Mouse (Mus musculus): Measurements from ENCODE around the gene Kat5.
A peak's percentile ranks its signal among the peaks of the same experiment; 100 is the strongest.

Kat5 gene

GRCm38 (mm10) chr19:5609547-5610404, at the start of gene Kat5:
Gene Kat5 (minus strand): TSS chr19:5610237.
- DNase-seq (ENCODE audit: low read depth, low spot score) = peak; percentile 92

- no peak for DNase-seq (ENCODE audit: low read depth, low spot score)
Measured at GRCm38 (mm10) chr19:5654720-5655298, 44.8 kb upstream of the Kat5 start.

DNA sequence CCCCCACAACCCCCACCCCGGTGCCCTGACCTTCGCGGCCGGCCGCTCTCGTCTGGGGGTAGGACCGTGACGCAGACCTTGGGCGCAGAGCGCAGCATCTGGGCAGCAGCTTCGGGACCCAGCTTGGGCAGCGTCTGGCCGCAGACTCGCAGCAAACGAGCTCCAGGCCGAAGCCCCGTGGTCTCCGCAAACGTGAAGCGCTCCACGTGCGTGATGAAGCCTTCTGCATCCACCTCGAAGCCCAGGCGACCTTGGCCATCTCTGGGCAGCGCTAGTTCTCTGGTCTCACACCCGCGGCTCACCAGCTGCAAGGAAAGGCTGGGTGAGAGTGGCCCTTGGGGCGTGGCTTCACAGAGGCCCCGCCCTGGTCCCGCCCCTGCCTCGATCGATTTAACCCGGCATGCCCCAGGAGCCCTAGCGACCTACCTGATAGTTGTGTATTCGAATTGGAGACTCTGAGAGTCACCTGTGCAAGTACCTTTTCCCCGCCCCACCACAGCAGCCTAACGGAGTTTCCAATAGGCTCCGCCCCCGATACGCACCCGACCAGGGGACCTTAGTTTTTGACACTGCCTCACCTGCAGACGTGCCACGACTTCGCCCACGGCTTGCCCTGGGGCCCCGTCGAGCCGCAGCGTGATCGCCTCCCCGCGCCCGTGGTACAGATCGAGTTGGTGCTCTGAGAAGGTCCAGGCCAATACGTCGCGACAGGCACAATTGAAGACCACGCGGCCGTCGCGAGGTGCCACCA, 44.1 kb upstream of the Kat5 start:
- DNase-seq (ENCODE audit: low read depth, low spot score) = no peak

- no peak for DNase-seq (ENCODE audit: low read depth, low spot score)
Measured at GRCm38 (mm10) chr19:5652570-5652969, 42.5 kb upstream of the Kat5 start.

DNA sequence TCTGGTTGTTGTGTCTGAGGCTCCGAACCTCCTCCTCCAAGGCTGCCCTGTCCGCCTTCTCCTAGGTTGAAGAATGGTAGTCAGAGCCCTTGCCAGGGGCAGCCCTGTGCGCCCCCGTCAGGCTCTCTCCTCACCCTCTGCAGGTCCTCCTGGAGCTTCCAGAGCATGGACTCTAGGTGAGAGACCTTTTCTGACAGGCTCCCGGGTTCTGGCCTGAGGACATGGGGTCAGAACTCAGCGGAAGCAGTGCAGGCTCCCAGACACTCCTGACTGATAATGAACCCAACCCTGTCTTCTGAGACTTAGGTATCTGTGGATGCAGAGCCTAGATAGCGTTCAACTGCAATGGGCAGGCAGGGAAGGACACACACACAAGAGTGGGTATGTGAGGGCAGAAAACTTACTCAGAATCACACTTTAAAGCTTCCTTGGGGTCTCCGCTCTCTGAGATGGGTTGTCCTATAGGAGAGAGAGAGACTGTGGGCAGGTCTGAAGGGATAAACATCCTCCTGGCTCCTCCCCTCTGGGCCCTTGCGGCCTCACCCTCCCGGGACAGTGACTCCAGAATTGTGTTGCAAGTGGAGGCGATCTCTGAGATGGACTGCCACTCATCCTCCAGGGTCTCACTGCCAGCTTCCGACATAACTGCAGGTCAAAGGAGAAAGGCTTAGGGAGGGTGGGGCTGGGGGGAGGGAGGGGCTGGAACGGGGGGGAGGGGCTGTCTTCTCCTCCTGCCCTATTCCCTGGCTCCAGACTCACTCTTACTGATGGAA, 41.7 kb upstream of the Kat5 start:
- no peak for DNase-seq (ENCODE audit: low read depth, low spot score)

DNA sequence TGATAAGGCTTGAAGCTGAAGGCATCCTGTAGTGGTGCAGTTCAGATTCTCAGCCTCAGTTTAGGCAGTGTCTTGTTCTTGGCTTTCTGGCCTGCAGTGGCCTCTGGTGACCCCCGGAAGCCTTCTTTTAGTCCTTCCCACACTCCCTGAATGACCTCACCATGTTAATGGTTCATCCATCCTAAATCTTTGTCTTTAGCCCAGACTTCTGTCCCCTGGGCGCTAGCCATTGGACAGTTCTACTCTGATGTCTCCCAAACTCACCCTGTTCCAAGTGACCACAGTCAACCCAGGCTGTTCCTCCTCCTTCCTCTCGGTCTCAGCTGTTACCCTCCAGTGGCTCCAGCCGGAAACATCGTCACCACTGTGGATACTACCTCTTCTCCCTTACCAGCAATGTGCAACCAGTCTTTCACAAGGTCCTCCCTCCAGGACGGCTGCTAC, 39.3 kb upstream of the Kat5 start:
- DNase-seq (ENCODE audit: low read depth, low spot score) = no peak

DNA sequence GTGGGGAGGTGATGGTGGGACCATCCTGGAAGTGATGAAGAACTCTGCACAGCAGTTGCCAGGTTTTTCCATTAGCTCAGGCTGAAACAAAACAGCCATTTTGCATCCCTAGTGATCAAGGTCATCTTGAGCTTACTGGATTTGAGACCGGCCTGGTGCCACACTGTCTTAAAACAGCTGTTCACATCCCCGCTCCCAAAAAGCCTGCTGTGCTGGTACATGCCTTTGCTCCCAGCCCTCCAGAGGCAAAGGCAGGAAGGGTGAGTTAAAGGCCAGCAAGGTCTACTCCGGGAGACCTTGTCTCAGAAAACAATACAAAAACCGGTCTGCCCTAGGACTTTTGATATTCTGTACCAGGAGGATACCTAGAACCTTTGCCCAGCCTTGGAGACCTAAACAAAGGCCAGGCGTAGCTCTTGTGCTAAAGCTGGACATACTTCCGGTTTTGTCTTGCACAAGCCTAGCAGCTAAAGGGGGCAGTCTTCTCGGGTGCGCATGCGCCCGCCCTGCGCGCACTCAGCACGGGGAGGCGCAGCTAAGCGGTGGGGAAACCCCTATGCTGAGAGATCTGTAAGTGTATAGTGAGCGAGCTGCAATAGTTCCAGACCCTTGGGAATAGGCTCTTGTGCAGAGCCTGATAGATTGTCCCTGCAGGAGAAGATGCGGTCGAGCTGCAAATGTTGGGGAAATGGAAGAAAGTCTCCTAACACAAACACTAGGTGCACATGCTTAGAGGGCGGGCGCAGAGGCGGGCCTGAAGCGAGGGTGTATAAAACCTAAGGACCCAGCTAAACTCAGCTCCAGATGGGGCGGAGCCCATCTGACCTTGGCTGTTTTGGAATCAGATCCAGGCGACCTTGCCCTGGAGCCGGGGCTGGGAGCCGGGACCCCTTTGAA, 38.6 kb upstream of the Kat5 start:
- no peak for DNase-seq (ENCODE audit: low read depth, low spot score)

- no peak for DNase-seq (ENCODE audit: low read depth, low spot score)
Measured at GRCm38 (mm10) chr19:5647791-5648190, 37.8 kb upstream of the Kat5 start.

GRCm38 (mm10) chr19:5646731-5647330, 36.8 kb upstream of the Kat5 start:
- no peak for DNase-seq (ENCODE audit: low read depth, low spot score)

DNA sequence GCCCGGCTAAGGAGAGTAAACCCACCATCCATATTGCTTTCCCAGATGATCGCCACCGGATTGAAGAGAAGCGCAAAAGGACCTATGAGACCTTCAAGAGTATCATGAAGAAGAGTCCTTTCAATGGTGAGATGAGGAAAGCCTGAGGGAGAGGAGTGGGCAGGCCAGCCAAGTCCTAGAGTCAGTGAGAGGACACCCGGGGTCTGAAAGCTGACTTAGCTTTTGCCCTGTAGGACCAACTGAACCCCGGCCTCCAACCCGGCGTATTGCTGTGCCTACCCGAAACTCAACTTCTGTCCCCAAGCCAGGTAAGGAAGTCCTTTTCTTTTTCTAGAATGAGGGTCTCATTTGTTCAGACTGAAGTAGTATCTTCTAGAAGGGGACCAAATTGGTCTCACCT, 35.2 kb upstream of the Kat5 start:
- no peak for DNase-seq (ENCODE audit: low read depth, low spot score)

GRCm38 (mm10) chr19:5641641-5642040, 31.6 kb upstream of the Kat5 start:
- DNase-seq (ENCODE audit: low read depth, low spot score) = no peak

DNA sequence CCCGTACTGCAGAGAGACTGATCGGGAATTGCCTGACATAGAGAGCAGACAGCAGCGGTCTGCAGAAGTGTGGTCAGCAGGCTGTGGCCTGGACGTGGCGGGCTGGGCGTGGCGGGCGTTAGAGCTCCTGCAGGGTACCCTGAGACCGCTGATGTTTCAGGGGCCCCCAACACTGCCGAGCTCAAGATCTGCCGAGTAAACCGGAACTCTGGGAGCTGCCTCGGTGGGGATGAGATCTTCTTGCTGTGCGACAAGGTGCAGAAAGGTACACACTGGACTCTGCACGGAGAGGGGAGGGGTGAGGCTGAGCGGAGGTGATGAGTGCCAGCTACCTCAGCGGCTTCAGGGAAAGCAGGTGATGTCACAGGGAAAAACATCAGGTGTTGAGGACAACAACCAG, 31.0 kb upstream of the Kat5 start:
- DNase-seq (ENCODE audit: low read depth, low spot score) = no peak

DNA sequence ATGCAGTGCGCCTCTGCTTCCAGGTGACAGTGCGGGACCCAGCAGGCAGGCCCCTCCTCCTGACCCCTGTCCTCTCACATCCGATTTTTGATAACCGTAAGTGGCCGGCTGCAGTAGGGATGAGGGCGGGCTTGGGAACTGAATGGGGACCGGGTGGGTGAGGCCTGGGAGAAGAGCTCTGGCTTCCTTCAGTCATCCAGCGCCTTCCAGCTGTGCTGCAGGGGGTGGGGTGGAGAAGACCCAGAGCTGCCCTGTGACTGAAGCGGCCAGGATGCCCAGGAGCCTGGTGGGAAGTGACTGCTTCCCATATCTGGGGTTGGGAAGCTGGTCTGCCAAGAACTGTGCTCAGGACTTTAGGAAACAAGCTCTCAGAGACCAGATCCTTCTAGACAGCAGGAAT, 30.3 kb upstream of the Kat5 start:
- DNase-seq (ENCODE audit: low read depth, low spot score) = no peak

- no peak for DNase-seq (ENCODE audit: low read depth, low spot score)
Measured at GRCm38 (mm10) chr19:5638416-5639005, 28.5 kb upstream of the Kat5 start.

- DNase-seq (ENCODE audit: low read depth, low spot score) = peak; percentile 77
Measured at GRCm38 (mm10) chr19:5637069-5638047, 27.3 kb upstream of the Kat5 start, which contains the start of gene Rela. Gene Rela (plus strand): TSS chr19:5637483.

- DNase-seq (ENCODE audit: low read depth, low spot score) = no peak
Measured at GRCm38 (mm10) chr19:5636571-5637041, 26.6 kb upstream of the Kat5 start.

DNA sequence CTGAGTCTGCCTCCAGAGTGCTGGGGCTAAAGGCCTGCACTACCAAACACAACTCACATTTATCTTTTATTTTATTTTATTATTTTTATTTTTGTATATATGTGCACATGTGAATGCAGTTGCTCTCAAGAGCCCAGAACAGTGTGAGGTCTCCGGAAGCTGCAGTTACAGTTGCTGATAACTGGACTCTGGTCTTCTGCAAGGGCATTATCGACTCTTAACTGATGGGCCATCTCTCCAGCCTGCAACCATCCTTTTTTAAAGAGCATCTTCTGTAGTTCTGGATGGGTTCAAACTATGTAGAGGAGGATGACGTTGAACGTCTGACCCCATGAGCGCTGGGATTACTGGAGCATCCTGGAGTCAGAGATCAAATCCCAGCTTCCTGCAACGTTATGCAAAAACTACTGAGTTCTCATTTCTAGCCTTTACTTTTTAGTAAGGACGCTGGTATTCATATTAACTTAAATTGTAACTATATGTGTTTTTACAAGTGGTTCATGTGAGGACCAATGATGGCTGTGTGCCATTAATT, 26.1 kb upstream of the Kat5 start:
- no peak for DNase-seq (ENCODE audit: low read depth, low spot score)

DNA sequence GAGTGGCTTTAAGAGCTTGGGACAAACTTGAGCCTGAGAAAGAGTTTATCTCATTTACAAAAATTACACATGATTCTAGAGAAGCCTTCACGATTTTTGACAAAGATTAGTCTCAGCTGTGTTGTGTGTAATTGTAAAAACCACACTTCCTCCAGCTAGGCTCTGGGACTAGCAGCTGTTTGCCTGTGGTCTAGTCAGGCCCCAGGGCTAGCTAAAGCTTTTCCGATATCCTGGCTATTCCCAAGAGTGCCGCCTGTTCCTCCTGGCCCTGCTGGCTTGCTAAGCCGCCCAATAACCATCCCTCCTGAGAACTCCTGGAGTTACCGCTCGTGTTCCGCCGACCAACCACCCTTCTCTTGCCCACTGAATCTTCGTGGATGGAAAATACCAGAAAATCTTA, 22.1 kb upstream of the Kat5 start:
- DNase-seq (ENCODE audit: low read depth, low spot score) = no peak
